Mouse (Mus musculus): ENCODE measurements around the gene Armc12.

Gene Armc12

GRCm38 (mm10) chr17:28580396-28580795 is 49.8 kb downstream of the Armc12 start:
- intact Hi-C loops (cut with DNase I) = no loop called here

- intact Hi-C loops (cut with DNase I) = no loop called here
Observed at GRCm38 (mm10) chr17:28581056-28581455, 50.5 kb downstream of the Armc12 start.

- intact Hi-C loops (cut with DNase I) = no loop called here
Observed at GRCm38 (mm10) chr17:28586509-28586908, 55.9 kb downstream of the Armc12 start.

GRCm38 (mm10) chr17:28588591-28588990 is 58.0 kb downstream of the Armc12 start:
- intact Hi-C loops (cut with DNase I) = no loop called here

Small RNAs within 50 kb of the gene (microRNA-seq; reads per million reads assigned to microRNA genes)
- gene Gm25195 (0 reads per million in 2 experiments), gene Mir6969 (0 reads per million in 2 experiments)
